Mouse (Mus musculus) ES-Bruce4 (cell line): Measurements from ENCODE around the gene Dtx3l. TPM values are rescaled to one million over a fixed set of nuclear protein-coding genes. Genes with fewer than 3 reads are reported as not detected.

Experiments
- H3K27ac ChIP-seq: 2 replicates; pipeline ENCODE4 v1.5.1; 2012; ENCODE audit warnings: low read length, inconsistent platforms; ENCODE audit not compliant: insufficient read depth
- H3K27me3 ChIP-seq: 2 replicates; pipeline ENCODE4 v1.6.1; 2012; ENCODE audit warnings: mild to moderate bottlenecking, low read length, inconsistent platforms; ENCODE audit not compliant: control insufficient read depth, poor library complexity, insufficient read depth, severe bottlenecking
- H3K36me3 ChIP-seq: 2 replicates; pipeline ENCODE4 v1.6.1; 2012; ENCODE audit warnings: inconsistent platforms, mild to moderate bottlenecking, low read length, moderate library complexity; ENCODE audit not compliant: control insufficient read depth, poor library complexity, insufficient read depth, severe bottlenecking
- H3K4me1 ChIP-seq: one replicate; pipeline ENCODE4 v1.8.1; 2011; ENCODE audit warnings: low read length; ENCODE audit not compliant: control insufficient read depth, insufficient read depth
- H3K4me3 ChIP-seq: 2 replicates; pipeline ENCODE4 v1.5.1; 2011; ENCODE audit warnings: low read depth, mild to moderate bottlenecking, low read length
- H3K9ac ChIP-seq: 2 replicates; pipeline ENCODE4 v1.6.1; 2012; ENCODE audit warnings: low read depth, mild to moderate bottlenecking, inconsistent platforms; ENCODE audit not compliant: poor library complexity, severe bottlenecking
- H3K9me3 ChIP-seq: replicated peaks from 2 replicates; pipeline ENCODE4 v1.6.1; 2012; ENCODE audit warnings: mild to moderate bottlenecking, low read length, inconsistent platforms; ENCODE audit not compliant: control insufficient read depth, poor library complexity, insufficient read depth, severe bottlenecking
- CTCF ChIP-seq: IDR thresholded peaks from one replicate; pipeline ENCODE4 v1.8.1; 2011; ENCODE audit warnings: low read depth, low read length
- EP300 ChIP-seq: IDR thresholded peaks from 2 replicates; pipeline ENCODE4 v1.6.1; 2011; ENCODE audit warnings: low read depth, low read length; ENCODE audit not compliant: insufficient read depth
- POLR2A ChIP-seq: IDR thresholded peaks from one replicate; pipeline ENCODE4 v1.8.1; 2011; ENCODE audit warnings: low read length; ENCODE audit not compliant: insufficient read depth
- polyA plus RNA-seq: library from polyadenylated mRNA; stranded (reverse); fragments of >200 nt; gene quantifications from 2 replicates; pipeline ENCODE4 v1.2.4, GENCODE M21; 2011; ENCODE audit warnings: low read depth; ENCODE audit not compliant: missing spikeins, insufficient read depth, insufficient read length

Dtx3l gene
- polyA plus RNA-seq, 1 experiment = 11.2 TPM

DNA sequence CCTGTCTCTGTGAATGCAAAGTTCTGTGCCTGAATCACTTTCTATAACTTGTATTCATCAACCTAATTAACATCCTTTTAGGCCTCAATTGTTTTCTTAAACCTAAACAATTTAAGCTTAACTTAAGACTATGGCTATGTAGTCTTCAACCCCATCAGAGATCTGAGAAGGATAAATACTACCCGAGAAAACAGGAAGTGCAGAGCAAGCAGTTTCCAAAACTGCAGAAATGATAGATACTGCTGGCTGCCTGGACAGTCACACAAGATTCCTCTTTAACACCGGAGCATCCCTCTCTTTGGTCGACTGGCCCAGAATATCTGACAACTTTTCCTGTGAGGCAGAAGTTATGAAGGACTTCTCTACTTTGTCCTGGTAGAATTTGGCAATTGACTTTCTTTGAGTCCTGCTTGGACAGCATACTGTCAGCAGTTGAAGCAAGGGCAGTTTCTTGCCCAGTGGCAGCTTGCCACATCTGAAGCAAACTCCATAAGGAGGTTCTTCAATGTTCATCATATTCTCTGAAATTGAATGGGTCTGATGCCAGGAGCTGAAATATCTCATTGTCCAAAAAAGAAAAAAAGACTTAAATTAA is 16.6 kb downstream of the Dtx3l start:
- Histone ChIP-seq H3K9ac (no peak overlapping the region), H3K27ac (no peak overlapping the region), H3K36me3 (no peaks in the 10 kb centered on the region), H3K4me1 (no peaks in the 10 kb centered on the region), H3K9me3 (no peaks in the 10 kb centered on the region), H3K27me3 (no peaks in the 10 kb centered on the region), H3K4me3 (no peak overlapping the region)
- TF ChIP-seq EP300 (no peak), CTCF (no peak), POLR2A (no peak)

DNA sequence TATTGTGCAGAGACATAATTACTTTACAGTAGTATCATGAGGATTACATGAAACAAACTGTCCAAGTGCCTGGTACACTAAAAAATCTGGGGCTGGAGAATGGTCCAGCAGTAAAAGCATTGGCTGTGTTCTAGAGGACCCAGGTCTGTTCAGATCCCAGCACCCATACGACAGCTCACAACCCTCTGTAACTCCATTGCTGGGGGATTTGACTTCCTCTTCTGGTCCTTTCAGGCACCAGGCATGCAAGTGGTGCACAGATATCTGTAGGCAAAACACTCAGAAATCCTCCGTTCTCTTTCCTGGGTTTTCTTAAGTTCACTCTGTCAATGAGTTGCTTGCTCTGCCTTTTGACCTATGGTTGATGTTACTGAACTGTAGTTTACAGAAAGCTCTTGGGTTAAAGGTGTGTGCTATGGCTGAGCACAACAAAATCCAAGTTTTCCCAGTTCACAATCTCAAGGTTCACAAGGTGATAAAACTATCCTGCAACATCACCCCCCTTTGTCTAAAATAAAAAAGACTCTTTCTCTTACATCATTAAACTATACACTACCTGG is 17.2 kb downstream of the Dtx3l start:
- TF ChIP-seq EP300 = no peak
- TF ChIP-seq CTCF = no peak
- no peak for TF ChIP-seq POLR2A
- no peaks in the 10 kb centered on the region for H3K4me1 ChIP-seq
- no peak overlapping the region for H3K27ac ChIP-seq

DNA sequence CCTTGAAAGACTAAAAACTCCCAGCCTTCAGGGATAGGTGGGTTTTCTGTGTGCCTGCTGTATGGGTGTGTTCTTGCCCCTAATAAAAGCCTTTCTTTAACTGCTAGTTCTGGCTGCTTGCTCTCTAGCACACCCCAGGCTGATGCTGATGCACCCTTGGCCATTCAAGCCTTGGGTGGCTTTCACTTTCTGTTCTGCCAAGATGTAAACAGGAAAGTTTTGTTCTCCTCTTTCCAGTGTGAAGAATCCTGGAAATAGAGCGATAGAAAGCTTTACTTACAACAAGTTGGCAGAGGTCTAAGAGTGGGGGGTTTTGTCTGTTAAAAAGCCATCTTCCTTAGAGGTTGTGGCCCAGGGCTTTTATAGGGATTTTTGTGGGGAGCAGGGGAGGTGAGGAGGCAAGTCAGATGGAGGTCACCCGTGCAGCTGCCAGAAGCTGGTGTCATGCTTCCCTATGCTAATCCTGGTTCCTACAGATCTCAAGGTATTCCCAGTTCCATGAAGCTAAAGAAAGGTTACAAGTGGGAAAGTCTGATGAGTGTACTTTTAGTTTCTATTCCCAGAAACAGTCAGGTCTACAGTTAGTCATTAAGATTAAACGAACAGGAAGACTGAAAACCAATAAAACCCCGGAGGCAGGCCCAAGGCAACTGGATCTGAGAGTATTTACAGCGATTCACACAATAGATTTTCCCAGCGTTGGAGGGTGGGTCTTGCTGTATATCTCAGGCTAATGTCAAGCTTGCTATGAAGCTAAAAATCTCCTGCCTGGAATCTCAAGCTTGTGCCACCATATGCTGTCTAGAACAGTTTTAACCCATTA is 20.0 kb downstream of the Dtx3l start:
- TF ChIP-seq EP300 = no peak
- H3K27ac ChIP-seq = peak overlapping the region; percentile 24; the same call in 1 of the 2 replicates
- no peaks in the 10 kb centered on the region for H3K27me3 ChIP-seq
- no peak overlapping the region for H3K4me3 ChIP-seq
- no peak overlapping the region for H3K9ac ChIP-seq
- H3K9me3 ChIP-seq = no peaks in the 10 kb centered on the region
- no peaks in the 10 kb centered on the region for H3K4me1 ChIP-seq
- no peaks in the 10 kb centered on the region for H3K36me3 ChIP-seq

More for the DNA sequence above, 17.2 kb downstream of the Dtx3l start:
- Histone ChIP-seq H3K9ac (no peak overlapping the region), H3K4me3 (no peak overlapping the region), H3K27me3 (no peaks in the 10 kb centered on the region), H3K36me3 (no peaks in the 10 kb centered on the region), H3K9me3 (no peaks in the 10 kb centered on the region)

DNA sequence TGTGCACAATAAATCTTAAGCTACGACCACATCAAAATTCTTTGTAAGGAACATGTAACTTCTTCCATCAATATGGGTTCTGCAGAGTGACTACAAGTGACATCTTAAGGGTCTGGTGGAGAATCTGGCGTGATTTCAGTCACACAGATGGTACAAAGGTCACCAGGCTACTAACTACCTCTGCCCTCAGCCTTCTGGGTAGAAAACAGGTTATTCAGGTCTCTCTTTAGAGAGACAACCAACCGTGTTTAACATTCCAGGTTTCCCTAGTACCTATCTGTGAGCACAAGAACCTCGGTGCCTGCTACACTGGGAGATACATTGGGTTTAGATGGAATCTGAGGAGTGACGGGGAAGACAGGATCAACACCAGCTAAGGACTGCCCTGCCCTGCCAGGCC is 24.6 kb downstream of the Dtx3l start:
- Histone ChIP-seq H3K4me1 (no peaks in the 10 kb centered on the region), H3K27ac (no peak overlapping the region), H3K36me3 (no peaks in the 10 kb centered on the region), H3K9me3 (0 out of 2 replicates have a peak, but pooled peaks cover 3% of the 10 kb centered on the region), H3K9ac (no peak overlapping the region), H3K27me3 (no peaks in the 10 kb centered on the region), H3K4me3 (no peak overlapping the region)
- TF ChIP-seq POLR2A (no peak), CTCF (no peak), EP300 (no peak)

DNA sequence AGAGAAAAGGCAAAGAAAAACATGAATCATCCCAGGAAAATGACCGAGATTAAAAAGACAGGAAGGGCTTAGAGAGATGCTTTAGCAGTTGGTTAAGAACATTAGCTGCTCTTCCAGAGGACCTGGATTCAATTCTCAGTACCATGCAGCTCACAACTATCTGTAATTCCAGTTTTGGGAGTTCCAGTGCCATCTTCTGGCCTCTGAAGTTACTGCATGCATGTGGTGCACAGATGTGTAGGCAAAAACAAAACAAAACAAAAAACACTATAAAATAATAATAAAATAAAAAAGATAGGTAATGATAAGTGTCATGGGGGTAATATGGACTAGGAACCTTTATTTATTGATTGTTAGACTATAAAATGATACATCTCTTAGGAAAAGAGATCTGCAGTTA is 25.4 kb downstream of the Dtx3l start:
- H3K4me3 ChIP-seq = no peak overlapping the region
- H3K36me3 ChIP-seq = no peaks in the 10 kb centered on the region
- TF ChIP-seq CTCF (peak; percentile 27), EP300 (no peak), POLR2A (no peak)
- H3K9me3 ChIP-seq = 0 out of 2 replicates have a peak, but pooled peaks cover 3% of the 10 kb centered on the region
- no peak overlapping the region for H3K27ac ChIP-seq
- no peaks in the 10 kb centered on the region for H3K27me3 ChIP-seq
- H3K4me1 ChIP-seq = no peaks in the 10 kb centered on the region
- no peak overlapping the region for H3K9ac ChIP-seq

DNA sequence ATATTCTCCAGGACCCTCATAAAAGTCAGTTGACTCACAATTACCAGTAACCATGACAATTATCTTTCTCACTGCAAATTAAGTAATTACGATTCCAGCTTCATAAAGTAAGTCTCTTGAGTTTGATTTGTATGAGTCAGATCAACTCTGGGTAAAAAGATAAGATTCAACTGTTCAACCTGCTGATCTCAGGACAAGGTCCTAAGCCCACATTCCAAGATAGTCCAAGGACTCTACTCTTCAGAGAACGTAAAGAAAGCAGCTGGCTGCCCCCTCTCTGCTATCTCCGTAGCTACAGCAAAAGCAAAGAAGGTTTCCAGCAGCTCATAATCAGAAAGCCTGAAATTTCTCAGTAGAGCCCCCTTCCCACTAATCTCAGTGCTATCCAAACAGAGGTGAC is 27.5 kb downstream of the Dtx3l start:
- H3K36me3 ChIP-seq = no peaks in the 10 kb centered on the region
- H3K4me3 ChIP-seq = no peak overlapping the region
- no peaks in the 10 kb centered on the region for H3K4me1 ChIP-seq
- H3K9ac ChIP-seq = no peak overlapping the region
- H3K27me3 ChIP-seq = no peaks in the 10 kb centered on the region
- H3K9me3 ChIP-seq = 0 out of 2 replicates have a peak, but pooled peaks cover 3% of the 10 kb centered on the region
- no peak for TF ChIP-seq CTCF
- no peak for TF ChIP-seq EP300
- no peak for TF ChIP-seq POLR2A
- no peak overlapping the region for H3K27ac ChIP-seq
